Mouse (Mus musculus): Measurements from ENCODE around the gene Bcl2l10. TPM values are rescaled to one million over a fixed set of nuclear protein-coding genes. Genes with fewer than 3 reads are reported as not detected.

Bcl2l10 gene
- not detected in 2 replicates for polyA plus RNA-seq (2016; fragmentation: Nextera tagmentation; extraction: Ambion mirVana)

DNA sequence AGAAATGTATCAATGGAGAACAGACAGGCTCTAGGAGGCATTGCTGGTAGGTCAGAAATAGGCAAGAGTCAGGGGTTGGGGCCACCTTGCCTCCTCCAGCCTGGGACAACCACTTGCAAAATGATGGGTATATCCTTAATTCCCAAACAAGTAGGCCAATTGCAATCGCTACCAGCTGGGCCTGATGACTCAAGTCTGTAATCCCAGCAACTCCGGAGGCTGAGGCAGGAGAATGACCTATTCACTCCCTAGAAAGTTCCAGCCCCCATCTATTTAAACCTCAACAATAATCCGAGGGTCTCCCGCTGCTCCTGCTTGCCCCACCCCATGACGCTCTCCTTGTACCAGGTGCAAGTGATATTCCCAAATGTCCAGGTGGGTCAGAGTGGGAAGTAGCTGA, at the start of gene Bcl2l10:
Bcl2l10 (plus strand) TSS at position 301 of the 400 bp plus-strand sequence.
- H3K9me3 ChIP-seq = no peaks in the 10 kb centered on the region
- no peaks in the 10 kb centered on the region for H3K4me1 ChIP-seq
- H3K27ac ChIP-seq (replicated peaks) = no peak within 1 kb of the TSS
- no peak within 1 kb of the TSS for H3K4me3 ChIP-seq
- no peak within 1 kb of the TSS for H3K4me2 ChIP-seq (replicated peaks)
- peaks cover 33% of the 10 kb centered on the region for H3K36me3 ChIP-seq
- ATAC-seq (ENCODE audit: low FRiP score, low read depth) = no peak
- no peaks in the 10 kb centered on the region for H3K27me3 ChIP-seq
- 92% methylated on average over 5 of the region's 5 CpGs for WGBS
- H3K9ac ChIP-seq (replicated peaks) = no peak within 1 kb of the TSS

DNA sequence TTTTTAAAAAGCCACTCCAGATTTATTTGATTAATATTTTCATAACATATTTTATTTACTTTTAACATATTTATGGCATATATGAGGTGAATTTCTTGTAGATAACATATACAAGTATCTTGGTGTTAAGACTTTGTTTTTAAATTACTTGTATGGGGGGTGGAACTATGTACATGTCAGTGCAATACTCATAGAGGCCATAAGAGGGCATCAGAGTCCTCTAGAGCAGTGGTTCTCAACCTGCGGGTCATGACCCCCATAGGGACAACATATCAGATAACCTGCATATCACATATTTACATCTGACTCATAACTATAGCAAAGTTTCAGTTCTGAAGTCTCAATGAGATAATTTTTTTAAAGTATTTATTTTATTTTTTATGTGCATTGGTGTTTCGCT, 48.2 kb upstream of the Bcl2l10 start:
- Histone ChIP-seq H3K27ac (replicated peaks) (no peak overlapping the region), H3K9me3 (no peaks in the 10 kb centered on the region), H3K36me3 (no peaks in the 10 kb centered on the region), H3K4me2 (replicated peaks) (no peak overlapping the region), H3K9ac (replicated peaks) (no peak overlapping the region), H3K4me3 (no peak overlapping the region), H3K27me3 (no peaks in the 10 kb centered on the region), H3K4me1 (no peaks in the 10 kb centered on the region)
- WGBS = 83% methylated on average over 2 of the region's 2 CpGs
- no peak for ATAC-seq (ENCODE audit: low FRiP score, low read depth)

DNA sequence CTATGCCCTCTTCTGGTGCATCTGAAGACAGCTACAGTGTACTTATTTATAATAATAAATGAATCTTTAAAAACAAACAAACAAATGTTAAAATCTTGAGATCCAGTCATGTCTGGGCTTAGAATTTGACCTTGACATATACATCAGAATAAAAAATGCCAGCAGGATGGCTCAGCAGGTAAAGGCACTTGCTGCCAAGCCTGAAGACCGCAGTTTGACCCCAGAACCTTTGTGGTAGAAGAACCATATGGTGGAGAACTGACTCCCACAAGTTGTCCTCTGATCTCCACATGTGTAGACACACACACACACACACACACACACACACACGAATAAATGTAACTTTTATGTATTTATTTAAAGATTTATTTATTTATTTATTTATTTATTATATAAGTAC, 44.5 kb upstream of the Bcl2l10 start:
- Histone ChIP-seq H3K9me3 (no peaks in the 10 kb centered on the region), H3K4me1 (no peaks in the 10 kb centered on the region), H3K4me3 (no peak overlapping the region), H3K27ac (replicated peaks) (no peak overlapping the region), H3K27me3 (no peaks in the 10 kb centered on the region), H3K9ac (replicated peaks) (no peak overlapping the region), H3K36me3 (no peaks in the 10 kb centered on the region), H3K4me2 (replicated peaks) (no peak overlapping the region)
- ATAC-seq (ENCODE audit: low FRiP score, low read depth) = no peak
- 82% methylated on average over 2 of the region's 2 CpGs for WGBS

DNA sequence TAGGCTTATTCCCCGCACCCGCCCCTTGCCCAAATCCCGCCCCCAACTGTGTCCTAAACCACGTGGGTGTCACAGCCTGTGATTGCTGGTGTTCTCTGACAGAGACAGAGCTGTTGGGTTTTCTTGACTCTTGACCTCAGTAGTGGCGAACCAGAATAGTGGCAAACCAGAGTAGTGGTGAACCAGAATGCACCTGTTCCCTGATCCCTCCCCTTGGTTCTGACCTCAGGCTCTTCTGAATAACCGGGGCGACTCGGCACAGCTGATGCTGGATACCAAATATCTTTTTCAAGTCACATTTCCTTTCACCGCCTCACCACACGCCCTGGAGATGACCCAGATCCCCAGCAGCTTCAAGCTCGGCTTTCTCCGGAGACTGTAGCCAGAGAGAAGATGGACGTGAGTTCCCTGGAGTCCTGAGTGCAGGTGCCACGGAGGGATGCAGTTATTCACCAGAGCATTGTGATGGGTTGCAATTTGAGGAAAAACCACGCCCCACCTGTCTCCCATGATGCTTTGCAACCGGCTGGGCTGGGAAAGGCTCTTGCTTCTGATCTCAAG, 43.8 kb upstream of the Bcl2l10 start:
- Histone ChIP-seq H3K4me3 (0 out of 2 replicates have a peak overlapping the region, but pooled peaks have one; percentile 9), H3K4me2 (replicated peaks) (peak overlapping the region; percentile 33), H3K36me3 (no peaks in the 10 kb centered on the region), H3K9ac (replicated peaks) (no peak overlapping the region), H3K9me3 (no peaks in the 10 kb centered on the region), H3K27ac (replicated peaks) (no peak overlapping the region), H3K4me1 (no peaks in the 10 kb centered on the region), H3K27me3 (no peaks in the 10 kb centered on the region)
- ATAC-seq (ENCODE audit: low FRiP score, low read depth) = no peak
- WGBS = 37% methylated on average over 16 of the region's 16 CpGs

DNA sequence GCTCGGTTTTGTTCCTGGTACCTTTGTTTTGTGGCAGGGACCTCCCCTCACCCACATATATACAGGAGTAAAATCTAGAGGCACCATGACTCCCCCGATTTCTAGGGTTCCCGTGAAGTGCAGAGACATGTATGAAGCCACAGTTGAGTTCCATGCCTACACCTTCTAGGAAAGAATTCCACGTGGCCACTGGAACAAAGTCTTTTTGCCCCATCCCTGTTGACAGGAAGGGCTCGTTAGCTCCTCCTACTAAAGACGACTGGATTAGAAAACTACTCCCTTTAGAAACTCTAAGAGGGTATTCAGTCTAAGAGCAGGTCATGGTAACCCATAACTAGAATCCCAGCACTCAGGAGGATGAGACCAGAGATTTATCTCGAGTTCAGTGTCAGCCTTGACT, 43.3 kb upstream of the Bcl2l10 start:
- H3K27me3 ChIP-seq = no peaks in the 10 kb centered on the region
- 0 out of 2 replicates have a peak overlapping the region, but pooled peaks have one; percentile 33 for H3K4me2 ChIP-seq (replicated peaks)
- no peak for ATAC-seq (ENCODE audit: low FRiP score, low read depth)
- 36% methylated on average over 7 of the region's 7 CpGs for WGBS
- no peaks in the 10 kb centered on the region for H3K9me3 ChIP-seq
- H3K27ac ChIP-seq (replicated peaks) = no peak overlapping the region
- no peak overlapping the region for H3K9ac ChIP-seq (replicated peaks)
- H3K36me3 ChIP-seq = no peaks in the 10 kb centered on the region
- H3K4me1 ChIP-seq = no peaks in the 10 kb centered on the region
- H3K4me3 ChIP-seq = no peak overlapping the region

DNA sequence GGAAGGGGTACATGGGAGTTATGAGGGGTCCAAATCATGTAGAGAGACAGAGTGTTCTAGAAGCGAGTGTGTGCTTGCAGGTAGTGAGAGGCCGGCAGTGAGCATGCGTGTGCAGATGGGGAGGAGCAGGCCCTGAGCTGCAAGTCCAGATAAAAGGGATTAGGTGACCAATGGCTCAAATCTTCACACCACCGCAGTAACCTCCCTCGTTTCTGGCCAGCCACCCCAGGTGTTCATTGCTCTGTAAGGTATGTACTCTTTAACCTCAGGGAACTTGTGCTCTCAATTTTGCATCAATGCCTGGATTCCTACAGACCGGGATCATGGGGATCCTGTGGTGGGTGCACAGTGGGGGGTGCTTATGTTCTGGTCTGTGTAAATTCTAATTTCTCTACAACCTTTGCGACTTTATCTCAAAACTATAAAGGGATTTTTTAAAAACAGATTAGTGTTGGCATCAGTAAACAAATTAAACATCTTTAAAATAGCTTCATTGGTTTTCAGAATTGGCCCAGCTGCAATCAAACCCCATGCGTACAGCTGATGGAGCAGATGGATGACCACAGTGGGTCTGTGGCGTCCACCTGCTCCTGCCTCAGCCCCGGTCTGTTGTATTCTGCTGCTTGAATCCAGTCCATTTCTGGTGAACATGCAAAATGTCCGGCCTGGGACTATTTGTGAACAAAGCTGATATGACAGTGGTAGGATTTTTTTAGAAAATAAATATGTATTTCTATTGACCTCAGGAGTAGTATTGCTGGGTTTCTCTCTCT, 41.2 kb upstream of the Bcl2l10 start, which contains the start of gene Gnb5:
Gnb5 (plus strand) TSS at position 163 of the 773 bp plus-strand sequence.
- H3K27me3 ChIP-seq = no peaks in the 10 kb centered on the region
- H3K4me1 ChIP-seq = no peaks in the 10 kb centered on the region
- H3K36me3 ChIP-seq = no peaks in the 10 kb centered on the region
- ATAC-seq (ENCODE audit: low FRiP score, low read depth) = no peak
- H3K9ac ChIP-seq (replicated peaks) = no peak within 1 kb of the TSS
- no peaks in the 10 kb centered on the region for H3K9me3 ChIP-seq
- 75% methylated on average over 11 of the region's 11 CpGs for WGBS
- no peak within 1 kb of the TSS for H3K4me3 ChIP-seq
- no peak within 1 kb of the TSS for H3K27ac ChIP-seq (replicated peaks)
- H3K4me2 ChIP-seq (replicated peaks) = no peak within 1 kb of the TSS

DNA sequence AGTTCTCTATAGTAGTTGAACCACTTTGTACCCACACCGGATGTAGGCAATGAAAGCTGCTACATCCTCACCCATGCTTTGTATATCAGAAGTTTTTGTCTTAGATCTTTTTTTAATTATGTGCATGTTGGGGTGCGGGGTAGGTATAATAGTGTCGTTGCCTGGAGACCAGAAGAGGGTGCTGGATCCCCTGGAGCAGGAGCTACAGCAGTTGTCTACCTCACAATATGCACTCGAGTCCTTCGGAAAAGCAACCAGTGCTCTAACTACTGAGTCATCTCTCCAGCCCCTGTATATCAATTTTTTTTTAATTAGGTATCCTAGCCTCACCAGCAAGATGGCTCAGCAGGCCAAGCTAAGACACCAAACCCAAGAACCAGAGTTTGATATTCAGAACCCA, 40.5 kb upstream of the Bcl2l10 start:
- Histone ChIP-seq H3K4me2 (replicated peaks) (no peak overlapping the region), H3K4me3 (no peak overlapping the region)

DNA sequence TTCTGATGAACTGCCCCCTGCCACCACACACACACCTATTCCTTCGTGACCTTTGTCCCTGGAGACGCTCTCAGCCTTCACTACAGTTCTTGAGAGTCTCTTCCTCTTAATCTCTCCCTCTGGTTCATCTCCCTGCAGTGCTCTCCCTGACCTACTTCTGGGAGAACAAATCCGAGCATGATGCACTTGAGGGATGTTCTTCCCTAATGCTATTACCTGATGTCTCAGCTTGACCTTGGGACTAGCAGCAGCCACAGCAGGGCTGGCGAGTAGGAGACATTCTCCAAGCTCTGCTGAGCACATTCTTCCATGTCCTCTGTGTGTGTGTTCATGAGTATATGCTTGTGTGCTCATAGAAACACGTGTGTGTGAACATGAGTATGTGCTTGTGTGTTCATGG, 38.9 kb upstream of the Bcl2l10 start:
- Histone ChIP-seq H3K4me1 (peaks cover 5% of the 10 kb centered on the region; the same call in 1 of the 2 replicates), H3K4me3 (no peak overlapping the region), H3K4me2 (replicated peaks) (no peak overlapping the region), H3K9me3 (no peaks in the 10 kb centered on the region), H3K9ac (replicated peaks) (no peak overlapping the region), H3K27ac (replicated peaks) (no peak overlapping the region), H3K36me3 (no peaks in the 10 kb centered on the region), H3K27me3 (no peaks in the 10 kb centered on the region)
- ATAC-seq (ENCODE audit: low FRiP score, low read depth) = no peak
- 68% methylated on average over 5 of the region's 5 CpGs for WGBS

More for the DNA sequence above, 40.5 kb upstream of the Bcl2l10 start:
- no peak overlapping the region for H3K9ac ChIP-seq (replicated peaks)
- WGBS = 89% methylated on average over 5 of the region's 5 CpGs
- no peaks in the 10 kb centered on the region for H3K4me1 ChIP-seq
- no peaks in the 10 kb centered on the region for H3K36me3 ChIP-seq
- H3K27me3 ChIP-seq = no peaks in the 10 kb centered on the region
- no peak overlapping the region for H3K27ac ChIP-seq (replicated peaks)
- H3K9me3 ChIP-seq = no peaks in the 10 kb centered on the region
- no peak for ATAC-seq (ENCODE audit: low FRiP score, low read depth)

DNA sequence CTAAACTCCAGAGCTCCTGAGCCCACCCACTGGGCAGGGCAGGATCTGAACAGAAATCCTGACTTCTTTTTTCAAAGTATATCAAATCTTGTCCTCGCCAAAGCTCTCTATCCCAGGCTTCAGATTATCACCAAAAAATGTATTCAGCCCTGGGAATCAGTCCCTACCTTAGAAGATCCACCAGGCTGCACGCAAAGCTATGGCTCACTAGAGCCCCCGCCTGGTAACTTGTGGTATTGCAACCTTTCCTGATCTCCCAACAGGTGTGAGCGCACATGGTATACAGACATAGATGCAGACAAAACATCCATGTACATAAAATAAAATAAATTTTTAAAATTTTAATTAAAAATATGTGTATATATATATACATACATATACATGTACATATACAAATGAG, 35.5 kb upstream of the Bcl2l10 start:
- Histone ChIP-seq H3K4me2 (replicated peaks) (no peak overlapping the region), H3K27ac (replicated peaks) (no peak overlapping the region), H3K9me3 (no peaks in the 10 kb centered on the region), H3K36me3 (no peaks in the 10 kb centered on the region), H3K4me3 (no peak overlapping the region), H3K9ac (replicated peaks) (no peak overlapping the region), H3K27me3 (no peaks in the 10 kb centered on the region), H3K4me1 (peaks cover 19% of the 10 kb centered on the region)
- WGBS = 23% methylated on average over 4 of the region's 4 CpGs
- no peak for ATAC-seq (ENCODE audit: low FRiP score, low read depth)

DNA sequence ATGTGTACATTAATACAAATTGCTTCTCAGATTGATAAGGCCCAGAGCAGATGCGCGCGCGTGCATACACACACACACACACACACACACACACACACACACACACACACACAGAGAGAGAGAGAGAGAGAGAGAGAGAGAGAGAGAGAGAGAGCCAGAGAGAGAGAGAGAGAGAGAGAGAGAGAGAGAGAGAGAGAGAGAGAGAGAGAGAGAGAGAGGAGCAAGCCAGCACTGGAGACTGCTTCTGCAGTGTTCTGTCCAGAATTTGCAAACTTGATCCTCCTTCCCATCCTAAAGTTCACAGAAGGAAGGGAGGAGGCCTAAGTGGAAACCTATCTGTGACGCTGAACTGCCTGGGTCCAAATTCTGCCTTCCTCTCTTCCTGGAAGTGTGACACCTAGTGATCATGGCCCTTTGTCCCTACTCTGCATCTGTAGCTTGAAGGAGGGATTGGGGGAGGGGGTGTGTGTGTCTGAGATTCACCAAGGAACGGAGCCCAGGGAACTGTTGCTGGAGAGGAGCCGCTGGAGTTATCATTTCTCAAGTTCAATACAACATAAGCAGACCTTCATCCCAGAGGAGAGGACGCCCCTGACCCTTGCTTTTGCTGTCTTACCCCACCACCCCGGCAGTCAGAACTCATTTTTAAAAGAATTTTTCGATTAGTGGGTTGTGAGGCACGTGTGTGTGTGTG, 34.3 kb upstream of the Bcl2l10 start:
- Histone ChIP-seq H3K36me3 (0 out of 2 replicates have a peak, but pooled peaks cover 2% of the 10 kb centered on the region), H3K4me3 (peak overlapping the region; percentile 62), H3K9me3 (no peaks in the 10 kb centered on the region), H3K27ac (replicated peaks) (peak overlapping the region; percentile 65), H3K4me1 (peaks cover 19% of the 10 kb centered on the region), H3K9ac (replicated peaks) (peak overlapping the region; percentile 66), H3K4me2 (replicated peaks) (peak overlapping the region; percentile 75), H3K27me3 (no peaks in the 10 kb centered on the region)
- 29% methylated on average over 11 of the region's 11 CpGs for WGBS
- ATAC-seq (ENCODE audit: low FRiP score, low read depth) = peak; percentile 27; the same call in 1 of the 2 replicates

DNA sequence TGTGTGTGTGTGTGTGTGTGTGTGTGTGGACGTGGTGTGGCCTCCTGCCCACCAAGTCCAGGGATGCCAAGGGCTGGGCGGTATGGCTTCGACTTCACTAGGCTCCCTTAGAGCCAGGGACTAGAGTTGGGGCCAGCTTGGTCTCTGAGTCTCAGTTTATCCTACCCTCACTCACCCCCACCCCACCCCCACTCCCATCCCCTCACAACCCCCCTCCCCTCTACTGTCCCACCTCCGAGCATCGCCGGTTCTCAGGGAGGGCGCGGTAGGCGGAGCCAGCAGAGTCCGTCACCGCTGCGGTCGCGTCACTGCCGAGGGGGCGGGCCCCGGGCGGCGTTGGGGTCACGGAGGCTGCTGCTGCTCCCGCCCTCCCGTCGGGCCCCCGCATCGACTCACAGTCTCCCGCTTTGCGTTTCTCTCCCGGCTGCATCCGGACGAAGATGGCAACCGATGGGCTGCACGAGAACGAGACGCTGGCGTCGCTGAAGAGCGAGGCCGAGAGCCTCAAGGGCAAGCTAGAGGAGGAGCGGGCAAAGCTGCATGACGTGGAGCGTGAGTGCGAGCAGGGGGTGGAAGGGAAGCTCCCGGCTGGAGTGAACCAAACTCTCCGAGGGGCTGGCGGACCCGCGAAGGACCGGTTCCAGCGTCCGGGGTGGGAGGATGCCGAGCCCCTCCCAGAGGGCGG, 33.6 kb upstream of the Bcl2l10 start:
- ATAC-seq (ENCODE audit: low FRiP score, low read depth) = peak; percentile 91
- WGBS = under 1% methylated on average over 46 of the region's 52 CpGs
- Histone ChIP-seq H3K4me2 (replicated peaks) (peak overlapping the region; percentile 75), H3K4me1 (peaks cover 19% of the 10 kb centered on the region), H3K27me3 (no peaks in the 10 kb centered on the region), H3K9ac (replicated peaks) (peak overlapping the region; percentile 66), H3K36me3 (0 out of 2 replicates have a peak, but pooled peaks cover 6% of the 10 kb centered on the region), H3K27ac (replicated peaks) (peak overlapping the region; percentile 65), H3K4me3 (peak overlapping the region; percentile 62), H3K9me3 (no peaks in the 10 kb centered on the region)

Data from midbrain, embryonic 12.5 days (tissue).